Mouse (Mus musculus): ENCODE measurements at regions not wholly inside any gene's neighbourhood (a gene's known extent, or its start where the extent isn't known, plus 50 kb on each side); places are given as distances from the start of the nearest gene placed in this dataset.

- TF ChIP-seq POLR2A (IDR thresholded peaks at IDR 0.05; ENCODE audit: low read depth, low read length) (no peak), CTCF (conservative IDR thresholded peaks at IDR 0.05; ENCODE audit: insufficient read depth, insufficient read length, low read depth, low read length) (no peak)
Observed at GRCm38 (mm10) chr17:43139916-43140315, 123.6 kb downstream of the Tnfrsf21 start.

All from kidney, adult 2 months (tissue).